In the genomic region with DNA sequence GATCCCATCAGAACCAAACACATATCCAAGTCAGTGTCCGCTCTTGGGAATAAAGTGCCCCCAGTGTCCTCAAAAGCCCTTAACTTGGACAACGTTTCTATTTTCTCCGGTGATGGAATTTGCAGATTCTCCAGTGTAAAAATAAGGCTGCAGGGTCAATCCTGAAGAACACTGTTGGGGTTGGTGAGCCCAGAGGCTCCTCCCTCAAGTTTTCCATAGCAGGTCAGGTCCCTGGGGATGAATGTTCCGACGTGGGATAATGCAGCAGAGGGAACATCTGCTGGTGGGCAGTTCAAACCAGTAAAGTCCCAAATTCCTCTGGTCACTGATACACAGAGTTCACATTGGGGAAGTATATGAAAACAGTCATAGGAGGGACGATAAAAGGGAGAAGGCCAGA, we compare ENCODE assay signal across 22 mouse cellular contexts.
DNase-seq lines count a peak whose midpoint lies in the region; ATAC-seq lines count a peak whose summit lies in the region.
"Had no signal": no experiment of that assay in that cellular context is flagged by ENCODE, and none has a peak within 500 bp of the region (broad histone marks: within the 10 kb centered on the region; RNA-seq: fewer than 3 reads in every experiment).

No protein-coding gene starts in this region.

- DNase-seq in heart, adult 11 months = peak; percentile 96
- DNase-seq in kidney, adult 18-20 months = peak; percentile 25
- DNase-seq in kidney, postnatal 4 days = no peak
- peak; percentile 66 for DNase-seq in gastrocnemius, postnatal 25 days
- DNase-seq in kidney, postnatal 36 days = peak; percentile 43 to 60
- DNase-seq in thymus, postnatal 10 days (ENCODE audit: low spot score in 2 of 2) = no peak
- DNase-seq in retina, postnatal 1 day = no peak
- DNase-seq: adrenal gland, postnatal 14 days; cerebellum, adult 11 months; cerebellum, postnatal 25 days; embryo, embryonic 11 days; lung, embryonic 14.5 days; right cerebral cortex, postnatal 14 days had no signal

- no peaks in the 10 kb centered on the region for H3K36me3 ChIP-seq in heart, embryonic 12.5 days
- H3K36me3 ChIP-seq: forebrain, embryonic 15.5 days; G1E; liver, embryonic 12.5 days; midbrain, embryonic 15.5 days; stomach, embryonic 15.5 days had no signal

- H3K4me2 ChIP-seq in heart, embryonic 12.5 days = no peak overlapping the region
- H3K4me2 ChIP-seq: forebrain, embryonic 15.5 days; liver, embryonic 12.5 days; lung, embryonic 14.5 days; midbrain, embryonic 15.5 days; stomach, embryonic 15.5 days had no signal

- H3K4me3 ChIP-seq in heart, embryonic 12.5 days = no peak overlapping the region
- H3K4me3 ChIP-seq: forebrain, embryonic 15.5 days; liver, embryonic 12.5 days; midbrain, embryonic 15.5 days; myocyte; stomach, embryonic 15.5 days had no signal

- H3K9me3 ChIP-seq in heart, embryonic 12.5 days (replicated peaks) = no peaks in the 10 kb centered on the region
- H3K9me3 ChIP-seq: forebrain, embryonic 15.5 days; liver, embryonic 12.5 days; megakaryocyte, embryonic 14.5 days; midbrain, embryonic 15.5 days; stomach, embryonic 15.5 days had no signal

- no peak for ATAC-seq in heart, embryonic 12.5 days (ENCODE audit: insufficient number of reproducible peaks, low FRiP score)
- ATAC-seq: activated CD4-positive, CD25-positive, alpha-beta regulatory T cell, adult 4 months; forebrain, embryonic 15.5 days; liver, embryonic 12.5 days; midbrain, embryonic 15.5 days had no signal

- H3K27me3 ChIP-seq in heart, embryonic 12.5 days (replicated peaks) = no peaks in the 10 kb centered on the region
- H3K27me3 ChIP-seq: forebrain, embryonic 15.5 days; liver, embryonic 12.5 days; midbrain, embryonic 15.5 days; stomach, embryonic 15.5 days had no signal

- no peak overlapping the region for H3K9ac ChIP-seq in heart, embryonic 12.5 days
- H3K9ac ChIP-seq: forebrain, embryonic 15.5 days; liver, embryonic 12.5 days; lung, embryonic 14.5 days; midbrain, embryonic 15.5 days; stomach, embryonic 15.5 days had no signal

- 63% methylated on average over 6 of the region's 6 CpGs for WGBS in heart, embryonic 12.5 days

- H3K27ac ChIP-seq in heart, embryonic 12.5 days (ENCODE audit: poor library complexity, severe bottlenecking) = no peak overlapping the region
- H3K27ac ChIP-seq: forebrain, embryonic 15.5 days; liver, embryonic 12.5 days; midbrain, embryonic 15.5 days; stomach, embryonic 15.5 days had no signal

- peaks cover 44% of the 10 kb centered on the region for H3K4me1 ChIP-seq in heart, embryonic 12.5 days (replicated peaks)
- H3K4me1 ChIP-seq: megakaryocyte, embryonic 14.5 days; stomach, embryonic 15.5 days had no signal

Comparison
In these comparisons a context has a peak if more than half of its experiments do, and no peak if none do; other contexts are left out.
1. DNase-seq: peak in heart, adult 11 months (single experiment), kidney, adult 18-20 months (single experiment), gastrocnemius, postnatal 25 days (single experiment) and kidney, postnatal 36 days (2 of 2); none in kidney, postnatal 4 days (0 of 2), thymus, postnatal 10 days (0 of 2) and retina, postnatal 1 day (single experiment).